ENCODE assay signal across 8 mouse cellular contexts in genomic region chr9:78488890-78489420, GRCm38 (mm10). TPM values are rescaled to one million over a fixed set of nuclear protein-coding genes. Genes with fewer than 3 reads are reported as not detected.
DNase-seq lines count a peak whose midpoint lies in the region; ATAC-seq and TF ChIP-seq lines count a peak whose summit lies in the region.

Gene Eef1a1 (minus strand): TSS chr9:78489151.

- no peak for TF ChIP-seq POLR2A in cerebellum, adult 2 months (IDR thresholded peaks at IDR 0.05; ENCODE audit: borderline replicate concordance, insufficient read depth, low read length)

- peak within 1 kb of the TSS; percentile 67 for H3K4me2 ChIP-seq in hindbrain, embryonic 12.5 days (replicated peaks)

- no peak within 1 kb of the TSS; the same call in 1 of the 2 replicates for H3K27ac ChIP-seq in cerebellum, adult 2 months (ENCODE audit: insufficient read depth, low read length)
- H3K27ac ChIP-seq in hindbrain, embryonic 12.5 days = peak within 1 kb of the TSS; percentile 18; the same call in 1 of the 2 replicates

- POLR2A ChIA-PET in Patski (lab: Charles Lee) = interaction anchor here (0.5 kb wide), 1 partner anchor 39 kb away, joined by 4 read pairs; no protein-coding TSS in a partner anchor

- CTCF ChIA-PET in Patski (lab: Charles Lee) = interaction anchor here (0.6 to 1.0 kb wide), 2 partner anchors 14 to 63 kb away, joined by 4 read pairs; no protein-coding TSS in a partner anchor

- peak within 1 kb of the TSS; percentile 58 for H3K9ac ChIP-seq in hindbrain, embryonic 12.5 days

- peak; percentile 54 for ATAC-seq in Patski
- peak; percentile 61 for ATAC-seq in hindbrain, embryonic 12.5 days (ENCODE audit: low FRiP score)

- no peaks in the 10 kb centered on the region for H3K36me3 ChIP-seq in hindbrain, embryonic 12.5 days

- H3K4me1 ChIP-seq in cerebellum, adult 2 months (ENCODE audit: control insufficient read depth, insufficient read depth, low read length) = no peaks in the 10 kb centered on the region
- H3K4me1 ChIP-seq in hindbrain, embryonic 12.5 days = peaks cover 7% of the 10 kb centered on the region; the same call in 1 of the 2 replicates

- H3K9me3 ChIP-seq in hindbrain, embryonic 12.5 days (replicated peaks) = no peaks in the 10 kb centered on the region

- DNase-seq in Patski (ENCODE audit: low read depth, low spot score) = no peak
- peak; percentile 58 to 59 for DNase-seq in cerebellum, adult 2 months
- DNase-seq in frontal cortex, adult 2 months (ENCODE audit: extremely low spot score in 1 of 2, low spot score in 1 of 2) = peak in 1 of 2 experiments; percentile 38
- DNase-seq in layer of hippocampus, postnatal 36 days = no peak
- DNase-seq in lung, postnatal 36 days = peak; percentile 84
- DNase-seq in skeletal muscle tissue, adult 2 months (ENCODE audit: low read depth, low spot score) = peak; percentile 24
- DNase-seq in c-Kit-positive CD71-positive TER-119-positive erythroid progenitor cells, embryonic 14.5 days (ENCODE audit: low spot score) = no peak

- peak within 1 kb of the TSS; percentile 59 for H3K4me3 ChIP-seq in cerebellum, adult 2 months (replicated peaks; ENCODE audit: insufficient read depth, low read depth, low read length)
- H3K4me3 ChIP-seq in hindbrain, embryonic 12.5 days = peak within 1 kb of the TSS; percentile 37

- TF ChIP-seq CTCF in Patski (IDR thresholded peaks at IDR 0.05) = no peak
- no peak for TF ChIP-seq CTCF in cerebellum, adult 2 months (IDR thresholded peaks at IDR 0.05; ENCODE audit: borderline replicate concordance, insufficient read depth, low read depth, low read length)

- no peaks in the 10 kb centered on the region for H3K27me3 ChIP-seq in Patski
- H3K27me3 ChIP-seq in cerebellum, adult 2 months (ENCODE audit: control insufficient read depth, insufficient read depth, low read length) = no peaks in the 10 kb centered on the region
- no peaks in the 10 kb centered on the region for H3K27me3 ChIP-seq in hindbrain, embryonic 12.5 days

- WGBS in cerebellum, adult 2 months = under 1% methylated on average over 20 of the region's 20 CpGs
- 3% methylated on average over 17 of the region's 20 CpGs for WGBS in hindbrain, embryonic 12.5 days

- in situ Hi-C loops in Patski (cut with MboI; ENCODE audit: low pct_unique_long_range_greater_than_20kb) = no loop called here

RNA-seq across cellular contexts. Expression of gene Eef1a1, which starts in this region (rescaled TPM):
- polyA plus RNA-seq in Patski (2021) = 8,737 TPM
- 2,299 and 2,427 TPM in 2 replicates for polyA plus RNA-seq in cerebellum, adult 2 months (2012; rRNA removed)
- 3,478 and 3,677 TPM in 2 replicates for polyA plus RNA-seq in frontal cortex, adult 2 months (2012; rRNA removed)
- polyA plus RNA-seq in hindbrain, embryonic 12.5 days (2016; fragmentation: Nextera tagmentation; extraction: Ambion mirVana) = 3,262 and 3,359 TPM in 2 replicates
- 1,000 to 10,000 TPM; 2,932 to 3,031 TPM for total RNA-seq in layer of hippocampus, postnatal 36 days (2021)

Comparison
In these comparisons a context has a peak if more than half of its experiments do, and no peak if none do; other contexts are left out.
1. DNase-seq: peak in cerebellum, adult 2 months (2 of 2), lung, postnatal 36 days (single experiment) and skeletal muscle tissue, adult 2 months (single experiment); none in Patski (single experiment), layer of hippocampus, postnatal 36 days (0 of 2) and c-Kit-positive CD71-positive TER-119-positive erythroid progenitor cells, embryonic 14.5 days (single experiment).